Mouse (Mus musculus): ENCODE results near the gene Aasdhppt. TPM values are rescaled to one million over a fixed set of nuclear protein-coding genes. Genes with fewer than 3 reads are reported as not detected.

Aasdhppt gene
- polyA plus RNA-seq, 1 experiment: 1.3 TPM

- no peaks in the 10 kb centered on the region for H3K27me3 ChIP-seq (replicated peaks)
- no peak overlapping the region for H3K4me3 ChIP-seq (replicated peaks)
- H3K36me3 ChIP-seq (replicated peaks; ENCODE audit: low read length): peaks cover 63% of the 10 kb centered on the region
- peaks cover 5% of the 10 kb centered on the region; the same call in 1 of the 2 replicates for H3K4me1 ChIP-seq
- TF ChIP-seq GATA1 (IDR thresholded peaks at IDR 0.05; ENCODE audit: borderline replicate concordance, low read length): no peak
- no peak for TF ChIP-seq FLI1 (IDR thresholded peaks at IDR 0.05; ENCODE audit: low read length)
- no peaks in the 10 kb centered on the region for H3K9me3 ChIP-seq
Measured at GRCm38 (mm10) chr9:4300466-4300865, 8.8 kb downstream of the Aasdhppt start.

GRCm38 (mm10) chr9:4283850-4284249 lies 25.4 kb downstream of the Aasdhppt start:
- Histone ChIP-seq H3K36me3 (replicated peaks; ENCODE audit: low read length) (peaks cover 17% of the 10 kb centered on the region), H3K4me3 (replicated peaks) (no peak overlapping the region), H3K9me3 (no peaks in the 10 kb centered on the region), H3K27me3 (replicated peaks) (no peaks in the 10 kb centered on the region), H3K4me1 (no peaks in the 10 kb centered on the region)
- TF ChIP-seq FLI1 (IDR thresholded peaks at IDR 0.05; ENCODE audit: low read length) (no peak), GATA1 (IDR thresholded peaks at IDR 0.05; ENCODE audit: borderline replicate concordance, low read length) (no peak)

- H3K36me3 ChIP-seq (replicated peaks; ENCODE audit: low read length): no peaks in the 10 kb centered on the region
- TF ChIP-seq GATA1 (IDR thresholded peaks at IDR 0.05; ENCODE audit: borderline replicate concordance, low read length) (no peak), FLI1 (IDR thresholded peaks at IDR 0.05; ENCODE audit: low read length) (no peak)
- peak overlapping the region; percentile 30 for H3K4me3 ChIP-seq (replicated peaks)
- H3K9me3 ChIP-seq: peaks cover 11% of the 10 kb centered on the region
- H3K4me1 ChIP-seq: no peaks in the 10 kb centered on the region
- no peaks in the 10 kb centered on the region for H3K27me3 ChIP-seq (replicated peaks)
Measured at GRCm38 (mm10) chr9:4266881-4267280, 42.4 kb downstream of the Aasdhppt start.

GRCm38 (mm10) chr9:4260746-4261090 lies 48.6 kb downstream of the Aasdhppt start:
- no peaks in the 10 kb centered on the region for H3K4me1 ChIP-seq
- peaks cover 1% of the 10 kb centered on the region for H3K27me3 ChIP-seq (replicated peaks)
- no peak for TF ChIP-seq GATA1 (IDR thresholded peaks at IDR 0.05; ENCODE audit: borderline replicate concordance, low read length)
- TF ChIP-seq FLI1 (IDR thresholded peaks at IDR 0.05; ENCODE audit: low read length): no peak
- no peak overlapping the region for H3K4me3 ChIP-seq (replicated peaks)
- no peaks in the 10 kb centered on the region for H3K36me3 ChIP-seq (replicated peaks; ENCODE audit: low read length)
- peaks cover 25% of the 10 kb centered on the region for H3K9me3 ChIP-seq

GRCm38 (mm10) chr9:4259841-4260745 lies 49.2 kb downstream of the Aasdhppt start:
- no peak for TF ChIP-seq GATA1 (IDR thresholded peaks at IDR 0.05; ENCODE audit: borderline replicate concordance, low read length)
- TF ChIP-seq FLI1 (IDR thresholded peaks at IDR 0.05; ENCODE audit: low read length): no peak
- Histone ChIP-seq H3K4me1 (no peaks in the 10 kb centered on the region), H3K27me3 (replicated peaks) (peaks cover 1% of the 10 kb centered on the region), H3K4me3 (replicated peaks) (peak overlapping the region; percentile 71), H3K36me3 (replicated peaks; ENCODE audit: low read length) (no peaks in the 10 kb centered on the region), H3K9me3 (peaks cover 25% of the 10 kb centered on the region)

- peaks cover 25% of the 10 kb centered on the region for H3K9me3 ChIP-seq
- H3K4me1 ChIP-seq: no peaks in the 10 kb centered on the region
- H3K4me3 ChIP-seq (replicated peaks): peak overlapping the region; percentile 17
- peaks cover 1% of the 10 kb centered on the region for H3K27me3 ChIP-seq (replicated peaks)
- TF ChIP-seq FLI1 (IDR thresholded peaks at IDR 0.05; ENCODE audit: low read length): no peak
- no peak for TF ChIP-seq GATA1 (IDR thresholded peaks at IDR 0.05; ENCODE audit: borderline replicate concordance, low read length)
- no peaks in the 10 kb centered on the region for H3K36me3 ChIP-seq (replicated peaks; ENCODE audit: low read length)
Measured at GRCm38 (mm10) chr9:4259074-4259473, 50.2 kb downstream of the Aasdhppt start.

Other genes starting within 250 kb of the Aasdhppt start
- gene Kbtbd3, start 362 bp upstream of the Aasdhppt start, polyA plus RNA-seq (2012; ENCODE audit: insufficient read depth, low replicate concordance): not detected in 2 replicates
- gene Msantd4, start 67.1 kb upstream of the Aasdhppt start, polyA plus RNA-seq (2012; ENCODE audit: insufficient read depth, low replicate concordance): 3.8 TPM in 1 of 2 replicates, not detected in the other